Mouse (Mus musculus) intestine, embryonic 16.5 days (tissue): ENCODE measurements around the gene Ank2. TPM values are rescaled to one million over a fixed set of nuclear protein-coding genes. Genes with fewer than 3 reads are reported as not detected.

Experiments used
- ATAC-seq: fragments of 200-750 bp; cut with Nextera tagmentation; 2 replicates; pipeline ENCODE4 v1.8.0; 2017; ENCODE audit warnings: moderate TSS enrichment, moderate library complexity
- H3K27ac ChIP-seq: fragments of 300-500 bp; sonication (generic); 2 replicates; pipeline ENCODE4 v1.5.1; 2014; ENCODE audit warnings: mild to moderate bottlenecking, low read length
- H3K27me3 ChIP-seq: fragments of 300-500 bp; sonication (generic); replicated peaks from 2 replicates; pipeline ENCODE4 v1.6.1; 2014; ENCODE audit warnings: low read length, control low read depth, mixed read lengths; ENCODE audit not compliant: control insufficient read depth, insufficient read depth
- H3K36me3 ChIP-seq: fragments of 300-500 bp; sonication (generic); 2 replicates; pipeline ENCODE4 v1.6.1; 2014; ENCODE audit warnings: low read length, control low read depth; ENCODE audit not compliant: control insufficient read depth, insufficient read depth
- H3K4me1 ChIP-seq: fragments of 300-500 bp; sonication (generic); 2 replicates; pipeline ENCODE4 v1.6.1; 2014; ENCODE audit warnings: low read length, control low read depth, mixed read lengths; ENCODE audit not compliant: control insufficient read depth, insufficient read depth
- H3K4me2 ChIP-seq: fragments of 300-500 bp; sonication (generic); 2 replicates; pipeline ENCODE4 v1.6.1; 2014; ENCODE audit warnings: low read depth, low read length, control low read depth
- H3K4me3 ChIP-seq: fragments of 300-500 bp; sonication (generic); 2 replicates; pipeline ENCODE4 v1.5.1; 2014; ENCODE audit warnings: mild to moderate bottlenecking, low read length
- H3K9ac ChIP-seq: fragments of 300-500 bp; sonication (generic); 2 replicates; pipeline ENCODE4 v1.6.1; 2014; ENCODE audit warnings: low read depth, low read length
- H3K9me3 ChIP-seq: fragments of 300-500 bp; sonication (generic); 2 replicates; pipeline ENCODE4 v1.6.1; 2016; ENCODE audit warnings: low read length, control low read depth; ENCODE audit not compliant: control insufficient read depth
- whole genome bisulfite sequencing: fragments of 180-500 bp; shearing (Covaris S2); extraction: QIAGEN DNeasy Blood & Tissue Kit; methylation state at CpG from one replicate; pipeline ENCODE4 v1.1.7; 2014; 5-methylcytosine and 5-hydroxymethylcytosine counted together
- polyA plus RNA-seq: library from polyadenylated mRNA; unstranded; fragments of >200 nt; fragmentation: Nextera tagmentation; extraction: Ambion mirVana; gene quantifications from 2 replicates; pipeline ENCODE4 v1.2.1, GENCODE M21; 2015

Ank2 gene
- polyA plus RNA-seq, 1 experiment from 2014 or later, result 15.8 TPM

GRCm38 (mm10) chr3:127453254-127453653, 45.9 kb downstream of the Ank2 start:
- no peak for ATAC-seq
- 88% methylated on average over 6 of the region's 6 CpGs for WGBS
- Histone ChIP-seq H3K27me3 (no peaks in the 10 kb centered on the region), H3K4me3 (no peak overlapping the region), H3K27ac (no peak overlapping the region), H3K9ac (no peak overlapping the region), H3K36me3 (no peaks in the 10 kb centered on the region), H3K4me1 (no peaks in the 10 kb centered on the region), H3K4me2 (no peak overlapping the region), H3K9me3 (no peaks in the 10 kb centered on the region)

GRCm38 (mm10) chr3:127452233-127452632, 46.9 kb downstream of the Ank2 start:
- Histone ChIP-seq H3K4me2 (no peak overlapping the region), H3K4me1 (no peaks in the 10 kb centered on the region), H3K9ac (no peak overlapping the region), H3K4me3 (no peak overlapping the region), H3K27me3 (no peaks in the 10 kb centered on the region), H3K27ac (no peak overlapping the region), H3K9me3 (no peaks in the 10 kb centered on the region), H3K36me3 (no peaks in the 10 kb centered on the region)
- 66% methylated on average over 13 of the region's 13 CpGs for WGBS
- no peak for ATAC-seq

DNA sequence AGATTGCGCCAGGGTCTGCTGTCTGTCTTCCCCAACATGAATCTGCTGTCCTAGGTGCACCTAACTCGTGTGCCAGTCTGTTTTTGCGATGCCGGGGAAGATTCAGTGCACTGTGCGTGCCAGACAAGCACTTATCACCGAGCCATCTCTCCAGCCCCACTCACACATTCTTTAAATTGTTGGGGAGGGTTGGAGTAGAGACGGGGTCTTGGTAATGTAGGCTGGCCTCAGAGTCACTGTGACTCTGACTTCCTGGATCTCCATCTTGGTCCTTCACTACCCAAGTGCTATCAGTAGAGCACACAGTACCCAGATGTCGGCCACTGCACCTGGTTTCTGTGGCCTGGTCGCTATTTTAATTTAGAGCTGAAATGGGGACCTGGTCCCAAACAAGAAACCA, 47.4 kb downstream of the Ank2 start:
- Histone ChIP-seq H3K9ac (no peak overlapping the region), H3K4me3 (no peak overlapping the region), H3K9me3 (no peaks in the 10 kb centered on the region), H3K27ac (no peak overlapping the region), H3K4me2 (no peak overlapping the region), H3K4me1 (no peaks in the 10 kb centered on the region), H3K36me3 (no peaks in the 10 kb centered on the region), H3K27me3 (no peaks in the 10 kb centered on the region)
- WGBS, result 45% methylated on average over 9 of the region's 9 CpGs
- ATAC-seq, result no peak

GRCm38 (mm10) chr3:127451070-127451469, 48.1 kb downstream of the Ank2 start:
- H3K27ac ChIP-seq, result no peak overlapping the region
- H3K9ac ChIP-seq, result no peak overlapping the region
- no peak overlapping the region for H3K4me2 ChIP-seq
- no peak for ATAC-seq
- no peaks in the 10 kb centered on the region for H3K27me3 ChIP-seq
- H3K9me3 ChIP-seq, result no peaks in the 10 kb centered on the region
- no peak overlapping the region for H3K4me3 ChIP-seq
- H3K36me3 ChIP-seq, result no peaks in the 10 kb centered on the region
- H3K4me1 ChIP-seq, result no peaks in the 10 kb centered on the region
- WGBS, result 10% methylated on average over 3 of the region's 3 CpGs

- Histone ChIP-seq H3K36me3 (no peaks in the 10 kb centered on the region), H3K9me3 (no peaks in the 10 kb centered on the region), H3K4me3 (no peak overlapping the region), H3K27me3 (no peaks in the 10 kb centered on the region), H3K9ac (no peak overlapping the region), H3K4me1 (no peaks in the 10 kb centered on the region), H3K27ac (no peak overlapping the region), H3K4me2 (no peak overlapping the region)
- 40% methylated on average over 5 of the region's 5 CpGs for WGBS
- no peak for ATAC-seq
Observed at GRCm38 (mm10) chr3:127446173-127446572, 53.0 kb downstream of the Ank2 start.

GRCm38 (mm10) chr3:127433291-127433690, 65.9 kb downstream of the Ank2 start:
- Histone ChIP-seq H3K27me3 (no peaks in the 10 kb centered on the region), H3K9ac (no peak overlapping the region), H3K27ac (no peak overlapping the region), H3K4me3 (no peak overlapping the region), H3K4me2 (no peak overlapping the region), H3K4me1 (no peaks in the 10 kb centered on the region), H3K36me3 (no peaks in the 10 kb centered on the region), H3K9me3 (no peaks in the 10 kb centered on the region)
- ATAC-seq, result no peak
- WGBS, result 53% methylated on average over 3 of the region's 3 CpGs

- H3K4me2 ChIP-seq, result no peak overlapping the region
- WGBS, result 75% methylated on average over 13 of the region's 13 CpGs
- no peaks in the 10 kb centered on the region for H3K4me1 ChIP-seq
- H3K9me3 ChIP-seq, result no peaks in the 10 kb centered on the region
- ATAC-seq, result no peak
- no peaks in the 10 kb centered on the region for H3K36me3 ChIP-seq
- no peaks in the 10 kb centered on the region for H3K27me3 ChIP-seq
- H3K27ac ChIP-seq, result no peak overlapping the region
- no peak overlapping the region for H3K9ac ChIP-seq
- H3K4me3 ChIP-seq, result no peak overlapping the region
Observed at GRCm38 (mm10) chr3:127429866-127430265, 69.3 kb downstream of the Ank2 start.

- H3K27ac ChIP-seq, result no peak overlapping the region
- H3K4me3 ChIP-seq, result no peak overlapping the region
- no peak overlapping the region for H3K4me2 ChIP-seq
- no peaks in the 10 kb centered on the region for H3K36me3 ChIP-seq
- ATAC-seq, result no peak
- H3K27me3 ChIP-seq, result no peaks in the 10 kb centered on the region
- WGBS, result 92% methylated on average over 3 of the region's 3 CpGs
- no peaks in the 10 kb centered on the region for H3K9me3 ChIP-seq
- H3K9ac ChIP-seq, result no peak overlapping the region
- H3K4me1 ChIP-seq, result no peaks in the 10 kb centered on the region
Observed at GRCm38 (mm10) chr3:127428527-127428926, 70.6 kb downstream of the Ank2 start.

DNA sequence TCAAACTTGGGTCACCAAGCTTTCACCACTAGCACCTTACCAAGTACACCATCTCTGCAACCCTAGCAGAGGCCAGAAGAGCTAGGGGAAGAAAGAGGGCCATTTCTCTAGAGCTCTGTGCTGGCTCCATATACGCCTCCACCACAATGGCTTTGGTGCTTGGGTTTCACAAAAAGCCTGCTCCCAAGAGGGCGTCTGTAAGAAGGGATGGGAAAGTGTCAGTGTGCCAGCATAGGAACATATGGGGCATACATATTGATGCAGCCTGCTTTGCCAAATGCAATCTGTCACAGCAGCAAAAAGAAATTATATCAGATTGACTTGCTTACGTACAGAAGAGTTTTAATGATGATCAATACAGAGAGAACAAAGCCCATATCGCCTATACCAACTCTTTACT, 82.2 kb downstream of the Ank2 start:
- Histone ChIP-seq H3K4me2 (no peak overlapping the region), H3K27ac (no peak overlapping the region), H3K27me3 (no peaks in the 10 kb centered on the region), H3K9me3 (no peaks in the 10 kb centered on the region), H3K4me1 (no peaks in the 10 kb centered on the region), H3K4me3 (no peak overlapping the region), H3K36me3 (no peaks in the 10 kb centered on the region), H3K9ac (no peak overlapping the region)
- ATAC-seq, result no peak
- WGBS, result 74% methylated on average over 4 of the region's 4 CpGs

DNA sequence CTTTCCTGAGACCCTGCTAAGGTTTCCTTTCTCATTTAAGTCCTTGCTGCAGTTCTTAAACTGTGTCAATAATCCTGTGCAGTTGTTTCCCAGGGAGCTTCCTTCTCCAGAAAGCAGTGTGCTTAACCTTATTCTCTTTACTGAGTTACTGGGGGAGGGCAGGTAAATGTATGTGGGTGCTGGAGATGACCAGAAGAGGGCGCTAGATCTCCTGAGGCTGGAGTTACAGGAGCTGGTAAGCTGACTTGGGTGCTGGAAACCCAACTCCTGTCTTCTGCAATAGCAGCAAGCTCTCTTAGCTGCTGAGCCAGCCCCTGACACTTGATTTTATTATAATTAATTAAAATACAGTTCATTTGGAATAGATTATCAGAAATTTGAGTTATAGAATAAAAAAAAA, 84.7 kb downstream of the Ank2 start:
- H3K9ac ChIP-seq, result no peak overlapping the region
- no peak for ATAC-seq
- H3K9me3 ChIP-seq, result no peaks in the 10 kb centered on the region
- H3K4me3 ChIP-seq, result no peak overlapping the region
- H3K4me1 ChIP-seq, result no peaks in the 10 kb centered on the region
- H3K4me2 ChIP-seq, result no peak overlapping the region
- no peaks in the 10 kb centered on the region for H3K36me3 ChIP-seq
- no peaks in the 10 kb centered on the region for H3K27me3 ChIP-seq
- 55% methylated on average over 1 of the region's 1 CpGs for WGBS
- H3K27ac ChIP-seq, result no peak overlapping the region
